Mouse (Mus musculus) myocyte (in vitro differentiated cells): ENCODE results near the gene Chrm4. TPM values are rescaled to one million over a fixed set of nuclear protein-coding genes. Genes with fewer than 3 reads are reported as not detected.
A peak's percentile ranks its signal among the peaks of the same experiment; 100 is the strongest.

Experiments
- H3K27me3 ChIP-seq: one replicate; pipeline ENCODE4 v1.6.1; 2011; ENCODE audit not compliant: control insufficient read depth, insufficient read depth, insufficient read length
- H3K36me3 ChIP-seq: one replicate; pipeline ENCODE4 v1.6.1; 2011; ENCODE audit not compliant: control insufficient read depth, insufficient read depth
- H3K4me2 ChIP-seq: one replicate; pipeline ENCODE4 v1.6.1; 2011; ENCODE audit warnings: low read depth, control low read depth
- H3K4me3 ChIP-seq: one replicate; pipeline ENCODE4 v1.5.1; 2011; ENCODE audit warnings: mild to moderate bottlenecking, control low read depth, moderate library complexity
- H3K79me2 ChIP-seq: one replicate; pipeline ENCODE4 v1.6.1; 2011; ENCODE audit not compliant: control insufficient read depth, insufficient read depth
- H3ac ChIP-seq: one replicate; pipeline ENCODE4 v1.6.1; 2011; ENCODE audit not compliant: control insufficient read depth, insufficient read length
- CEBPB ChIP-seq: IDR thresholded peaks from 2 replicates; pipeline ENCODE4 v1.6.1; 2011; ENCODE audit warnings: mild to moderate bottlenecking, moderate library complexity; ENCODE audit not compliant: poor library complexity, insufficient read depth, severe bottlenecking
- E2F4 ChIP-seq: IDR thresholded peaks from one replicate; pipeline ENCODE4 v1.6.1; 2011; ENCODE audit warnings: mild to moderate bottlenecking, control low read depth, moderate library complexity; ENCODE audit not compliant: insufficient read depth
- MAX ChIP-seq: IDR thresholded peaks from one replicate; pipeline ENCODE4 v1.6.1; 2011; ENCODE audit warnings: low read depth, mild to moderate bottlenecking, control low read depth
- MYOD1 ChIP-seq, 3 experiments: IDR thresholded peaks; one replicate each; pipeline ENCODE4 v1.6.1; 2011; ENCODE audit warnings: control low read depth in 2 of 3, low read depth in 2 of 3, mild to moderate bottlenecking in 2 of 3, moderate library complexity in 1 of 3; ENCODE audit not compliant: insufficient read length in 2 of 3, control insufficient read depth in 1 of 3
- MYOG ChIP-seq, 3 experiments: IDR thresholded peaks; one replicate each; pipeline ENCODE4 v1.6.1; 2011; ENCODE audit warnings: control low read depth in 2 of 3, low read depth in 2 of 3, mild to moderate bottlenecking in 2 of 3; ENCODE audit not compliant: insufficient read length in 2 of 3, control insufficient read depth in 1 of 3, insufficient read depth in 1 of 3
- POLR2A ChIP-seq: IDR thresholded peaks from one replicate; pipeline ENCODE4 v1.6.1; 2011; ENCODE audit warnings: low read depth, mild to moderate bottlenecking, control low read depth, moderate library complexity; ENCODE audit not compliant: insufficient read length
- POLR2AphosphoS2 ChIP-seq: IDR thresholded peaks from one replicate; pipeline ENCODE4 v1.6.1; 2011; ENCODE audit warnings: low read depth, control low read depth; ENCODE audit not compliant: insufficient read length
- REST ChIP-seq: IDR thresholded peaks from one replicate; pipeline ENCODE4 v1.6.1; 2011; ENCODE audit warnings: mild to moderate bottlenecking, control low read depth, moderate library complexity; ENCODE audit not compliant: insufficient read depth, insufficient read length
- SRF ChIP-seq: IDR thresholded peaks from one replicate; pipeline ENCODE4 v1.6.1; 2011; ENCODE audit warnings: low read depth; ENCODE audit not compliant: control insufficient read depth, insufficient read length
- TCF12 ChIP-seq: IDR thresholded peaks from one replicate; pipeline ENCODE4 v1.6.1; 2011; ENCODE audit warnings: mild to moderate bottlenecking, control low read depth; ENCODE audit not compliant: poor library complexity, insufficient read depth, severe bottlenecking
- TCF3 ChIP-seq: IDR thresholded peaks from one replicate; pipeline ENCODE4 v1.6.1; 2011; ENCODE audit warnings: low read depth, control low read depth; ENCODE audit not compliant: insufficient read length
- USF1 ChIP-seq: IDR thresholded peaks from one replicate; pipeline ENCODE4 v1.6.1; 2011; ENCODE audit warnings: low read depth, mild to moderate bottlenecking, control low read depth, moderate library complexity
- polyA plus RNA-seq: library from polyadenylated mRNA; unstranded; fragments of >200 nt; fragmentation: generic; extraction: Trizol; gene quantifications from one replicate; pipeline ENCODE4 v1.2.1, GENCODE M21; 2012; ENCODE audit warnings: missing spikeins

Chrm4 gene
- polyA plus RNA-seq, 1 experiment = 0.64 TPM

DNA sequence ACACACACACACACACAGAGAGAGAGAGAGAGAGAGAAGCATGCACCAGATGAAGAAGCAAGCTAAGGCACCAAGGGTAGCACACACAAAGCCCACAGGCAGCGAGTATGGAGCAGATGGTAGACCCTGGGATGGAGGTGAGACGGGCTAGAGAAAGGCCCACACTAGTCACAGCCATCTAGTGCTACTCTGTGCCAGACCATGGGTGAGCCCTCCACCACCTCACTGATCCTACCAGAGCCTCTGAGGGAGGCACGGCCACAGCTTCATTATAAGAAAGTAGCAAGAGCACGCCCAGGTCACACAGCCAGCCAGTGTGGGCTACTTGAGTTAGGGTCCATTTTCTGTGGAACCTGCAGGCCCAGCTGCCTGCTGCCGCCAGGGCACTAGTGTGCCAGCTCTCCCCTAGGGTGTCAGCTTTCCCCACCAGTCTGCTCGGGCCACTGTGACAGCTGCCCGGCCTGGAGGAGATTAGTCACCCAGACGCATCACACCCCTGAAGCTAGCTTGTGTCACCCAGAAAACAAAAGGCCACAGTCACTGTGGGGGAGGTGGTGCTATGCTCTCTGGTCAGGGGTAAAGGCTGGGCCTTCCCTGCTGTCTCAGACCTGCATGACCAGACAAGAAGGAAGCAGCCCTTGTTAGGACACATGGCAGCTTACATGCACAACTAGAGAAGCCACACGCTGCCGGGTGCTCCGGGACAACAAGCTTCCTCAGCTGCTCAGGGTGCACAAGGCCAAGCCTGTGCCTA lies 20.5 kb downstream of the Chrm4 start:
- peak overlapping the region; percentile 19 for H3K4me3 ChIP-seq

GRCm38 (mm10) chr2:91948151-91948509 lies 21.1 kb downstream of the Chrm4 start:
- H3K27me3 ChIP-seq = no peaks in the 10 kb centered on the region
- H3K79me2 ChIP-seq = peaks cover 27% of the 10 kb centered on the region
- H3K4me3 ChIP-seq = peak overlapping the region; percentile 19
- peak overlapping the region; percentile 73 for H3K4me2 ChIP-seq
- no peak for TF ChIP-seq POLR2AphosphoS2
- TF ChIP-seq MYOD1 (IDR thresholded peaks at IDR 0.05; ENCODE audit: control insufficient read depth in 1 of 3, insufficient read length in 2 of 3, low read depth in 2 of 3) = no peak
- TF ChIP-seq TCF3 = no peak
- no peak for TF ChIP-seq SRF
- TF ChIP-seq E2F4 = no peak
- TF ChIP-seq MAX = no peak
- TF ChIP-seq REST = no peak
- no peak for TF ChIP-seq USF1
- TF ChIP-seq POLR2A = no peak
- no peak for TF ChIP-seq CEBPB
- no peak for TF ChIP-seq MYOG (IDR thresholded peaks at IDR 0.05; ENCODE audit: control insufficient read depth in 1 of 3, insufficient read depth in 1 of 3, insufficient read length in 2 of 3, low read depth in 2 of 3)
- no peak for TF ChIP-seq TCF12
- H3K36me3 ChIP-seq = peaks cover 4% of the 10 kb centered on the region
- no peak overlapping the region for H3ac ChIP-seq

More for the DNA sequence above, 20.5 kb downstream of the Chrm4 start:
- H3K27me3 ChIP-seq = no peaks in the 10 kb centered on the region
- peak overlapping the region; percentile 73 for H3K4me2 ChIP-seq
- no peak for TF ChIP-seq REST
- no peak for TF ChIP-seq USF1
- TF ChIP-seq MYOG (IDR thresholded peaks at IDR 0.05; ENCODE audit: control insufficient read depth in 1 of 3, insufficient read depth in 1 of 3, insufficient read length in 2 of 3, low read depth in 2 of 3) = peak; percentile 95 to 99 (median 98)
- TF ChIP-seq MYOD1 (IDR thresholded peaks at IDR 0.05; ENCODE audit: control insufficient read depth in 1 of 3, insufficient read length in 2 of 3, low read depth in 2 of 3) = peak; percentile 79 to 97 (median 97)
- TF ChIP-seq E2F4 = no peak
- TF ChIP-seq POLR2AphosphoS2 = peak; percentile 69
- no peak for TF ChIP-seq CEBPB
- peak; percentile 81 for TF ChIP-seq TCF3
- peak; percentile 69 for TF ChIP-seq SRF
- peak; percentile 91 for TF ChIP-seq TCF12
- peak; percentile 63 for TF ChIP-seq POLR2A
- no peak for TF ChIP-seq MAX
- H3ac ChIP-seq = no peak overlapping the region
- H3K36me3 ChIP-seq = peaks cover 4% of the 10 kb centered on the region
- peaks cover 26% of the 10 kb centered on the region for H3K79me2 ChIP-seq

DNA sequence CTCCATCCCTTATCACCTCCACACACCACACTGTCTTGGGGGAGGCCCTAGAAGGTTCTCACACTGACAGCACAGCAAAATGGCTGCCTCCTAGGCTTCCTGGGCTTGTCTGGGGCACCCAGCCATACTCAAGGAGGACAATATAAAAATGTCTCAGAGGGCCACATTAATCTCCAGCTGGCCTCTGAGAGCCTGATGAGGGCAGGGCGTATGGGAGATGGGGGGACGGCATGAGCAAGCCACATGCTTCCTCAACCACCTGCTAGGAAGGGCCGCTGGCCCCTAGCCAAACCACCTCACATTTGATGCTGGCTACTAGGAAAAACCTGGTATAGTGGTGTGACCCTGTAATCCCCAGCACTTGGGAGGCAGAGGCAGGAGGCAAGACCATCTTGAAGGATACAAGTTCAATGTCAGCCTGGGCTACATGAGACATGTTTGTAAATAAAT lies 21.8 kb downstream of the Chrm4 start:
- Histone ChIP-seq H3K4me2 (peak overlapping the region; percentile 73), H3K4me3 (peak overlapping the region; percentile 19), H3ac (no peak overlapping the region), H3K36me3 (no peaks in the 10 kb centered on the region), H3K27me3 (no peaks in the 10 kb centered on the region), H3K79me2 (peaks cover 32% of the 10 kb centered on the region)
- TF ChIP-seq TCF12 (peak; percentile 73), MYOG (IDR thresholded peaks at IDR 0.05; ENCODE audit: control insufficient read depth in 1 of 3, insufficient read depth in 1 of 3, insufficient read length in 2 of 3, low read depth in 2 of 3) (peak; percentile 67 to 95 (median 77)), SRF (no peak), TCF3 (peak; percentile 72), USF1 (no peak), MYOD1 (IDR thresholded peaks at IDR 0.05; ENCODE audit: control insufficient read depth in 1 of 3, insufficient read length in 2 of 3, low read depth in 2 of 3) (peak; percentile 54 to 95 (median 72)), POLR2A (no peak), CEBPB (no peak), MAX (no peak), REST (no peak), POLR2AphosphoS2 (no peak), E2F4 (no peak)

- Histone ChIP-seq H3K4me3 (peak overlapping the region; percentile 19), H3ac (no peak overlapping the region), H3K36me3 (no peaks in the 10 kb centered on the region), H3K79me2 (peaks cover 38% of the 10 kb centered on the region), H3K27me3 (no peaks in the 10 kb centered on the region), H3K4me2 (peak overlapping the region; percentile 73)
- TF ChIP-seq USF1 (no peak), MYOD1 (IDR thresholded peaks at IDR 0.05; ENCODE audit: control insufficient read depth in 1 of 3, insufficient read length in 2 of 3, low read depth in 2 of 3) (peak in 2 of 3 experiments; percentile 52 to 66), MYOG (IDR thresholded peaks at IDR 0.05; ENCODE audit: control insufficient read depth in 1 of 3, insufficient read depth in 1 of 3, insufficient read length in 2 of 3, low read depth in 2 of 3) (peak in 2 of 3 experiments; percentile 68 to 74), TCF3 (no peak), MAX (no peak), POLR2A (peak; percentile 9)
These were observed 22.6 kb downstream of the Chrm4 start for GRCm38 (mm10) chr2:91949411-91950274.
